Mouse (Mus musculus) lung, adult 2 months (tissue): ENCODE measurements around the gene Lars2.

Experiments used
- CTCF ChIP-seq: fragments of 200-500 bp; IDR thresholded peaks from 2 replicates; pipeline ENCODE4 v1.5.1; 2011; ENCODE audit warnings: mild to moderate bottlenecking, low read length, control low read depth; ENCODE audit not compliant: insufficient read depth
- POLR2A ChIP-seq: fragments of 200-500 bp; IDR thresholded peaks from 2 replicates; pipeline ENCODE4 v1.6.1; 2011; ENCODE audit warnings: low read depth, mild to moderate bottlenecking, control low read depth, low read length, borderline replicate concordance; ENCODE audit errors: extremely low read depth

DNA sequence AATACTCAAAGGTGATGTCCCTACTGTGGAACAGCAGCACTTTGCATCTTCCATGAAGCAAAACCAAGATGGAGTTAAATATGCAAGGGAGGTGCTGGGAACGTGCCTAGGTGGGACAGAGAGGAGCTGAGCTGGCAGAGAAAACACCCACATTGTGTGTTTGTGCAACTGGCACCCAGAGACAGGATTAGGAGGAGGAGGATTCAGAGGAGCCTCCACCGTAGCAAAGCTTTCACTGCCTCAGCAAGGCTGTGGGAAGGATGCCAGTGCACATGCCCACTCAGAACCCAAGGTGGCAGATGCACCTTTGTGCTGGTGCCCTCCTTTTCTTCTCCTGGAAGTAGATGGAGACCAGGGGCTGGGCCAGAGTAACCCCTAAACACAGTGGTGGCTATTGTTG lies 71.5 kb downstream of the Lars2 start:
- TF ChIP-seq POLR2A (no peak), CTCF (no peak)
